Mouse (Mus musculus): Measurements from ENCODE around the gene Eloa.
A peak's percentile ranks its signal among the peaks of the same experiment; 100 is the strongest.

The Eloa gene

GRCm38 (mm10) chr4:136021549-136022047, at the start of gene Eloa:
Gene Eloa (minus strand): TSS chr4:136021763.
- peak; percentile 99 for DNase-seq (ENCODE audit: low spot score)

- peak; percentile 44 for DNase-seq (ENCODE audit: low spot score)
Observed at GRCm38 (mm10) chr4:136071178-136071714, 49.7 kb upstream of the Eloa start.

- DNase-seq (ENCODE audit: low spot score), result no peak
Observed at GRCm38 (mm10) chr4:136070592-136070991, 49.0 kb upstream of the Eloa start.

- DNase-seq (ENCODE audit: low spot score), result peak; percentile 82
Observed at GRCm38 (mm10) chr4:136069954-136070353, 48.4 kb upstream of the Eloa start.

- DNase-seq (ENCODE audit: low spot score), result no peak
Observed at GRCm38 (mm10) chr4:136069313-136069712, 47.8 kb upstream of the Eloa start.

GRCm38 (mm10) chr4:136063143-136063542, 41.6 kb upstream of the Eloa start:
- DNase-seq (ENCODE audit: low spot score), result no peak

GRCm38 (mm10) chr4:136059800-136060488, 38.4 kb upstream of the Eloa start:
- DNase-seq (ENCODE audit: low spot score), result peak; percentile 50

GRCm38 (mm10) chr4:136057916-136058315, 36.4 kb upstream of the Eloa start:
- DNase-seq (ENCODE audit: low spot score), result peak; percentile 80

- no peak for DNase-seq (ENCODE audit: low spot score)
Observed at GRCm38 (mm10) chr4:136056030-136056429, 34.5 kb upstream of the Eloa start.

- DNase-seq (ENCODE audit: low spot score), result no peak
Observed at GRCm38 (mm10) chr4:136053843-136054242, 32.3 kb upstream of the Eloa start.

- DNase-seq (ENCODE audit: low spot score), result peak; percentile 96
Observed at GRCm38 (mm10) chr4:136053247-136053596, 31.7 kb upstream of the Eloa start, which contains the start of gene Rpl11. Gene Rpl11 (minus strand): TSS chr4:136053428.

- peak; percentile 25 for DNase-seq (ENCODE audit: low spot score)
Observed at GRCm38 (mm10) chr4:136052534-136053246, 31.1 kb upstream of the Eloa start.

- DNase-seq (ENCODE audit: low spot score), result peak; percentile 33
Observed at GRCm38 (mm10) chr4:136052060-136052459, 30.5 kb upstream of the Eloa start.

GRCm38 (mm10) chr4:136050226-136050625, 28.7 kb upstream of the Eloa start:
- peak; percentile 59 for DNase-seq (ENCODE audit: low spot score)

GRCm38 (mm10) chr4:136048291-136049032, 26.9 kb upstream of the Eloa start:
- peak; percentile 55 for DNase-seq (ENCODE audit: low spot score)

- DNase-seq (ENCODE audit: low spot score), result no peak
Observed at GRCm38 (mm10) chr4:136047626-136048025, 26.1 kb upstream of the Eloa start.

GRCm38 (mm10) chr4:136046888-136047287, 25.3 kb upstream of the Eloa start:
- DNase-seq (ENCODE audit: low spot score), result no peak

GRCm38 (mm10) chr4:136045091-136045490, 23.5 kb upstream of the Eloa start:
- no peak for DNase-seq (ENCODE audit: low spot score)

- no peak for DNase-seq (ENCODE audit: low spot score)
Observed at GRCm38 (mm10) chr4:136043784-136044400, 22.3 kb upstream of the Eloa start.

- DNase-seq (ENCODE audit: low spot score), result no peak
Observed at GRCm38 (mm10) chr4:136035078-136035477, 13.5 kb upstream of the Eloa start.

GRCm38 (mm10) chr4:136033231-136033630, 11.7 kb upstream of the Eloa start:
- no peak for DNase-seq (ENCODE audit: low spot score)

All from adipocyte (in vitro differentiated cells).